Mouse (Mus musculus) heart, embryonic 13.5 days (tissue): ENCODE measurements around the gene Afap1. TPM values are rescaled to one million over a fixed set of nuclear protein-coding genes. Genes with fewer than 3 reads are reported as not detected.
A peak's percentile ranks its signal among the peaks of the same experiment; 100 is the strongest.

Experiments used
- ATAC-seq: fragments of 200-750 bp; cut with Nextera tagmentation; 2 replicates; pipeline ENCODE4 v1.8.0; 2017; ENCODE audit warnings: moderate TSS enrichment; ENCODE audit not compliant: insufficient number of reproducible peaks, low FRiP score, low TSS enrichment; ENCODE audit errors: extremely low read depth
- H3K27ac ChIP-seq: fragments of 300-500 bp; sonication (generic); replicated peaks from 2 replicates; pipeline ENCODE4 v1.5.1; 2015; ENCODE audit warnings: moderate library complexity, mild to moderate bottlenecking, inconsistent platforms
- H3K27me3 ChIP-seq: fragments of 300-500 bp; sonication (generic); replicated peaks from 2 replicates; pipeline ENCODE4 v1.6.1; 2015; ENCODE audit warnings: mild to moderate bottlenecking, inconsistent platforms
- H3K36me3 ChIP-seq: fragments of 300-500 bp; sonication (generic); 2 replicates; pipeline ENCODE4 v1.6.1; 2015; ENCODE audit warnings: mild to moderate bottlenecking, inconsistent platforms
- H3K4me1 ChIP-seq: fragments of 300-500 bp; sonication (generic); 2 replicates; pipeline ENCODE4 v1.6.1; 2015; ENCODE audit warnings: inconsistent platforms
- H3K4me2 ChIP-seq: fragments of 300-500 bp; sonication (generic); 2 replicates; pipeline ENCODE4 v1.6.1; 2015; ENCODE audit warnings: inconsistent platforms, mild to moderate bottlenecking, moderate library complexity
- H3K4me3 ChIP-seq: fragments of 300-500 bp; sonication (generic); 2 replicates; pipeline ENCODE4 v1.5.1; 2015; ENCODE audit warnings: moderate library complexity, mild to moderate bottlenecking, inconsistent platforms
- H3K9ac ChIP-seq: fragments of 300-500 bp; sonication (generic); 2 replicates; pipeline ENCODE4 v1.6.1; 2015; ENCODE audit warnings: inconsistent platforms, mild to moderate bottlenecking, moderate library complexity
- H3K9me3 ChIP-seq: fragments of 300-500 bp; sonication (generic); 2 replicates; pipeline ENCODE4 v1.6.1; 2016; ENCODE audit warnings: inconsistent platforms
- WGBS: fragments of 180-500 bp; shearing (Covaris S2); methylation state at CpG from one replicate; pipeline ENCODE4 v1.1.7; 2015; ENCODE audit warnings: mixed read lengths; 5-methylcytosine and 5-hydroxymethylcytosine counted together
- polyA plus RNA-seq: library from polyadenylated mRNA; unstranded; fragments of >200 nt; fragmentation: Nextera tagmentation; extraction: Ambion mirVana; gene quantifications from 2 replicates; pipeline ENCODE4 v1.2.1, GENCODE M21; 2015

The Afap1 gene
- polyA plus RNA-seq, 1 experiment from 2014 or later = 26.9 TPM

- no peak for ATAC-seq
- H3K27me3 ChIP-seq = no peaks in the 10 kb centered on the region
- H3K4me2 ChIP-seq = no peak overlapping the region
- 75% methylated on average over 3 of the region's 3 CpGs for WGBS
- H3K4me1 ChIP-seq = no peaks in the 10 kb centered on the region
- H3K9me3 ChIP-seq = no peaks in the 10 kb centered on the region
- H3K27ac ChIP-seq = no peak overlapping the region
- no peak overlapping the region for H3K9ac ChIP-seq
- H3K4me3 ChIP-seq = no peak overlapping the region
- peaks cover 21% of the 10 kb centered on the region for H3K36me3 ChIP-seq
Measured at GRCm38 (mm10) chr5:36018366-36018765, 125.2 kb downstream of the Afap1 start.

- Histone ChIP-seq H3K27me3 (no peaks in the 10 kb centered on the region), H3K36me3 (peaks cover 27% of the 10 kb centered on the region), H3K4me2 (no peak overlapping the region), H3K4me3 (no peak overlapping the region), H3K27ac (no peak overlapping the region), H3K4me1 (no peaks in the 10 kb centered on the region), H3K9ac (no peak overlapping the region), H3K9me3 (no peaks in the 10 kb centered on the region)
- no peak for ATAC-seq
- 65% methylated on average over 3 of the region's 3 CpGs for WGBS
Measured at GRCm38 (mm10) chr5:36021091-36021490, 128.0 kb downstream of the Afap1 start.

- Histone ChIP-seq H3K9ac (no peak overlapping the region), H3K27ac (no peak overlapping the region), H3K4me1 (no peaks in the 10 kb centered on the region), H3K27me3 (no peaks in the 10 kb centered on the region), H3K4me2 (no peak overlapping the region), H3K4me3 (no peak overlapping the region), H3K9me3 (no peaks in the 10 kb centered on the region), H3K36me3 (peaks cover 23% of the 10 kb centered on the region)
- no peak for ATAC-seq
- 79% methylated on average over 1 of the region's 1 CpGs for WGBS
Measured at GRCm38 (mm10) chr5:36022361-36022760, 129.2 kb downstream of the Afap1 start.

DNA sequence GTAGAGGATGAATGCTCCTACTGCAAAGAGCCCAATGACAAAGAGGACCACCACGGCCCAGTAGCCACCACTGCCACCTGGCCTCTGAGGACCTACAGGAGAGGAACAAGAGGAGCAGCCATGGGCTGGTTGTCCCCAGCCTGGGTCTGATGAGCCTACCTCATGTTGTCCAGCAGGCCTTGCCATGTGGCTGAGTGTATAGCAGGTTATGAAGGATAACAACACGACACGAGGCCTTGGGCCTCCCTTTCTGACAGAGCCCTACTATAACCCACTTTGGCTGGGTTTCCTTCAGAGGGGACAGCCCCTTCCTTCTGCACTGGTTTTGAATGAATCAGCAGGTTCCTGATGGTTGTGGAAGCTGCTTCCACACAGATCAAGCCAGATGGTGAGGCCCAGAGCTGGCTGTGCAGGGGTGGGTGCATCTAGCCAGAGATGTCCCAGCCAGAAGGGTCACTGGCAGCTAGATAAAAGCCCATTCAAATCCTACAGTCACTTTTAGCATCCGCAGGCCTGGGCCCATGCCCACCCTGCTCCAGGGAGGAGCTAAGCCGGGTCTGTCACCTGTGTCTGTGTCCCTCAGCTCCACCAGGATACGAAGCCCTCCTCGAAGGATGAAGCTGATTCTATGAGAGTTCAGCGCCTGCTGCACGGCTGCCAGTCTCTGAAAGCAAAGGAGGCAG is 131.0 kb downstream of the Afap1 start:
- ATAC-seq = no peak
- Histone ChIP-seq H3K4me2 (no peak overlapping the region), H3K27me3 (no peaks in the 10 kb centered on the region), H3K9ac (no peak overlapping the region), H3K27ac (no peak overlapping the region), H3K4me1 (no peaks in the 10 kb centered on the region), H3K4me3 (no peak overlapping the region), H3K9me3 (no peaks in the 10 kb centered on the region), H3K36me3 (peaks cover 9% of the 10 kb centered on the region)
- WGBS = 77% methylated on average over 9 of the region's 9 CpGs

DNA sequence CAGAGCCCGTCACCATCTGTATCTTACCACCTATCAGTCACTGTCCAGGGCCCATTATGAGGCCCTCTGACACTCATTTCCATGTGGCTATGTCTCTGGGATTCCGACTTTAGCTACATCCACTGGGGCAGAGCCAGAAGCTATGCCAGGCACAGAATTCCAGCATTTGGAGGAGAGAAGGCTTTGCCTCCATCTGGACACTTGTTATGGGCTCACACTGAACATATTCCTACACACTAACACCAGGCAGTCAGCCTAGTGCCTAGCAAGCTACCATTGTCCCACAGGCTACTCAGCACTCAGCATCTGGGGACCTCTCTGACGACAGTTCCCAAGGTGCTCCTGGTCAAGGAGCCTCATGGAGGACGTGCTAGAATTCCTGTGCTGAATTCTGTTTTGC is 132.0 kb downstream of the Afap1 start:
- H3K4me2 ChIP-seq = no peak overlapping the region
- H3K27me3 ChIP-seq = no peaks in the 10 kb centered on the region
- no peak overlapping the region for H3K27ac ChIP-seq
- WGBS = 70% methylated on average over 4 of the region's 4 CpGs
- H3K9me3 ChIP-seq = no peaks in the 10 kb centered on the region
- no peak for ATAC-seq
- H3K9ac ChIP-seq = no peak overlapping the region
- peaks cover 6% of the 10 kb centered on the region; the same call in 1 of the 2 replicates for H3K36me3 ChIP-seq
- H3K4me3 ChIP-seq = no peak overlapping the region
- H3K4me1 ChIP-seq = no peaks in the 10 kb centered on the region

- H3K4me2 ChIP-seq = no peak overlapping the region
- no peak for ATAC-seq
- no peaks in the 10 kb centered on the region for H3K9me3 ChIP-seq
- H3K9ac ChIP-seq = no peak overlapping the region
- H3K27me3 ChIP-seq = peaks cover 13% of the 10 kb centered on the region
- H3K4me1 ChIP-seq = no peaks in the 10 kb centered on the region
- peaks cover 21% of the 10 kb centered on the region for H3K36me3 ChIP-seq
- no peak overlapping the region for H3K27ac ChIP-seq
- no peak overlapping the region for H3K4me3 ChIP-seq
- 41% methylated on average over 8 of the region's 8 CpGs for WGBS
Measured at GRCm38 (mm10) chr5:36033531-36034426, 140.7 kb downstream of the Afap1 start.

DNA sequence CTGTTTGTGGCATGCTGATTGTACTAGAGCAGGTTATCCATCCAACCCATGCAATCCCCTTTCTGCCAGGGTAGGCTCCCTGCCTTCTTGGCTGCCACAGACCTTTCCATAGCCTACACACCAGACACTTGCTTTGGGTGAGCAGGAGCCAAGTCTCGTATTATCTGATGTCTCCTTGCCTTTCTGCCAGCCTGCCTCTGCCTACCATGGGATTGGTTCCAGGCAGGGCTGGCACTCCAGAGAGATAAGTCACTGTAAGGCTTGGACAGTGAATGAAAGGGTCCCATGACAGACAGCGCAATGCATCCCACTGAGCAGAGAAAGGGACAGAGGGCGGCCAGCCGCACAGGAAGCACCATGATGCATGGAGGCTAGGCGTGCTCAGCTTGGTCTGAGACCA is 146.5 kb downstream of the Afap1 start:
- H3K9me3 ChIP-seq = no peaks in the 10 kb centered on the region
- no peaks in the 10 kb centered on the region for H3K27me3 ChIP-seq
- no peak for ATAC-seq
- H3K4me2 ChIP-seq = no peak overlapping the region
- peaks cover 25% of the 10 kb centered on the region for H3K36me3 ChIP-seq
- no peak overlapping the region for H3K9ac ChIP-seq
- H3K4me1 ChIP-seq = peaks cover 29% of the 10 kb centered on the region
- H3K27ac ChIP-seq = 0 out of 2 replicates have a peak overlapping the region, but pooled peaks have one; percentile 12
- H3K4me3 ChIP-seq = no peak overlapping the region
- WGBS = 93% methylated on average over 5 of the region's 5 CpGs

DNA sequence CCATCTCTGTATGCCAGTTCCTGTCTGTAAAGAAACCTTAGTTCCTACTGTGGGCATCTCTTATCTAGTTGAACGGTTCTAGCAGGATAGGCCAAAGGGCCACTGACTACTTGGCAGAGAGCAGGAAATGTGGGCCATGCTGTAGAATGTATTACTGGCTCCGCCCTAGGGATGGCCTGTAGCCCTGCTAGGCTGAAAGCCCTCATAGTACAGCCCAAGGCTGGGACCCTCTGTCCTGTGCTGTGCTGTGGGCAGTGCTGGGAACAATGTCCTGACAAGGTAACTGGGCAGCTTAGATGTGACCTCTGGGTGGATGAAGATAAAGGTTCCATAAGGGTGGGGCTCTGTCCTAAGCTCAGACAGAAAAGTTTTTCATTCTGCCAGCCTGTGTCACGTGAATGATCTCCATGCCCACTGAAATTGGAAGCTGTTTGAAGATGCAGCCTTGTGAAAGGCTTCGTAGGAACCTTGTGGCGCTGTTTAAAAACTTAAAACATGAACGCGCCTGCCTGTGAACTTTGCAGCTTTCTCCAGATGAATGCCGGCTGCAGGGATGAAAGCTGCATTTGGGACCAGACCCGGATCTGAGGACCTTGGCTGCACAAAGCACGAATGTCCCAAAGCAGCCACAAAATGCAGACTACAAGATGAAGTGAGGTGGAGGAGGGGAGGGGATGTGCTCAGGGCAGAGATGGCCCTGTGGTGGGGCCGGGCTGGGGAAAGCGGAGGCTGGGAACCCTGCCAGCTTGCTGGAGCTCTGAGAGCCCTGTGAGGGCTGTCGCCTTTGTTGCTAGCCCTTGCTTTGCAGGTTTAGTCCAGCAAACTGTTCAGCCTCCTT is 147.5 kb downstream of the Afap1 start:
- peak; percentile 7; the same call in 1 of the 2 replicates for ATAC-seq
- Histone ChIP-seq H3K4me2 (no peak overlapping the region), H3K4me1 (peaks cover 29% of the 10 kb centered on the region), H3K9ac (peak overlapping the region; percentile 63; the same call in 1 of the 2 replicates), H3K9me3 (no peaks in the 10 kb centered on the region), H3K36me3 (peaks cover 25% of the 10 kb centered on the region), H3K27ac (peak overlapping the region; percentile 80), H3K27me3 (no peaks in the 10 kb centered on the region), H3K4me3 (no peak overlapping the region)
- 45% methylated on average over 13 of the region's 13 CpGs for WGBS

GRCm38 (mm10) chr5:36041236-36041562 is 148.1 kb downstream of the Afap1 start:
- peaks cover 29% of the 10 kb centered on the region for H3K4me1 ChIP-seq
- ATAC-seq = no peak
- H3K4me3 ChIP-seq = no peak overlapping the region
- peak overlapping the region; percentile 80 for H3K27ac ChIP-seq
- H3K9me3 ChIP-seq = no peaks in the 10 kb centered on the region
- H3K9ac ChIP-seq = peak overlapping the region; percentile 63
- H3K4me2 ChIP-seq = no peak overlapping the region
- H3K36me3 ChIP-seq = peaks cover 22% of the 10 kb centered on the region
- H3K27me3 ChIP-seq = no peaks in the 10 kb centered on the region

- peak overlapping the region; percentile 80 for H3K27ac ChIP-seq
- no peaks in the 10 kb centered on the region for H3K27me3 ChIP-seq
- peaks cover 19% of the 10 kb centered on the region for H3K36me3 ChIP-seq
- no peak overlapping the region for H3K4me2 ChIP-seq
- no peaks in the 10 kb centered on the region for H3K9me3 ChIP-seq
- 79% methylated on average over 6 of the region's 6 CpGs for WGBS
- peaks cover 29% of the 10 kb centered on the region for H3K4me1 ChIP-seq
- ATAC-seq = no peak
- H3K4me3 ChIP-seq = no peak overlapping the region
- peak overlapping the region; percentile 63 for H3K9ac ChIP-seq
Measured at GRCm38 (mm10) chr5:36041756-36042155, 148.6 kb downstream of the Afap1 start.

DNA sequence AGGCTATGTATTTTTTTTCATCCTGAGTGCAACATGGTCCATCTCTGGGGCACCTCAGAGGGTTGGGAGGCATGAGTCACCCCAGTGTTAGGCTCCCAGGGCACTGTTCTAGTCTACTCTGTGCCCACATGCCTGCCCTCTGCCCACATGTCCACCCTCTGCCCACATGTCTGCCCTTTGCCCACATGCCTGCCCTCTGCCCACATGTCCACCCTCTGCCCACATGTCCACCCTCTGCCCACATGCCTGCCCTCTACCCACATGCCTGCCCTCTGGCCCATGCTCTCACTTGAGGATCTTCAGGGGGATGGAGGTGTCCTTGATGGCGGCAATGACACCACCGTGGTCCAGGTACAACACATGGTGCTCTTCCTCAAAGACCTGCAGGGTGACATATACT is 150.0 kb downstream of the Afap1 start:
- WGBS = 82% methylated on average over 2 of the region's 2 CpGs
- no peaks in the 10 kb centered on the region for H3K9me3 ChIP-seq
- no peak overlapping the region for H3K9ac ChIP-seq
- no peak for ATAC-seq
- H3K4me1 ChIP-seq = peaks cover 29% of the 10 kb centered on the region
- H3K4me3 ChIP-seq = no peak overlapping the region
- H3K36me3 ChIP-seq = peaks cover 6% of the 10 kb centered on the region
- no peak overlapping the region for H3K27ac ChIP-seq
- 0 out of 2 replicates have a peak, but pooled peaks cover 3% of the 10 kb centered on the region for H3K27me3 ChIP-seq
- no peak overlapping the region for H3K4me2 ChIP-seq
